Mouse (Mus musculus) hindlimb bud, embryonic 11.5 days (tissue): Measurements from ENCODE around the gene Mark2.

ENCODE experiments used
- DNase-seq: peaks from one replicate; pipeline ENCODE4 v3.0.0-alpha.2; 2012; ENCODE audit warnings: low read depth, low spot score; ENCODE audit errors: extremely low spot score

The Mark2 gene

DNA sequence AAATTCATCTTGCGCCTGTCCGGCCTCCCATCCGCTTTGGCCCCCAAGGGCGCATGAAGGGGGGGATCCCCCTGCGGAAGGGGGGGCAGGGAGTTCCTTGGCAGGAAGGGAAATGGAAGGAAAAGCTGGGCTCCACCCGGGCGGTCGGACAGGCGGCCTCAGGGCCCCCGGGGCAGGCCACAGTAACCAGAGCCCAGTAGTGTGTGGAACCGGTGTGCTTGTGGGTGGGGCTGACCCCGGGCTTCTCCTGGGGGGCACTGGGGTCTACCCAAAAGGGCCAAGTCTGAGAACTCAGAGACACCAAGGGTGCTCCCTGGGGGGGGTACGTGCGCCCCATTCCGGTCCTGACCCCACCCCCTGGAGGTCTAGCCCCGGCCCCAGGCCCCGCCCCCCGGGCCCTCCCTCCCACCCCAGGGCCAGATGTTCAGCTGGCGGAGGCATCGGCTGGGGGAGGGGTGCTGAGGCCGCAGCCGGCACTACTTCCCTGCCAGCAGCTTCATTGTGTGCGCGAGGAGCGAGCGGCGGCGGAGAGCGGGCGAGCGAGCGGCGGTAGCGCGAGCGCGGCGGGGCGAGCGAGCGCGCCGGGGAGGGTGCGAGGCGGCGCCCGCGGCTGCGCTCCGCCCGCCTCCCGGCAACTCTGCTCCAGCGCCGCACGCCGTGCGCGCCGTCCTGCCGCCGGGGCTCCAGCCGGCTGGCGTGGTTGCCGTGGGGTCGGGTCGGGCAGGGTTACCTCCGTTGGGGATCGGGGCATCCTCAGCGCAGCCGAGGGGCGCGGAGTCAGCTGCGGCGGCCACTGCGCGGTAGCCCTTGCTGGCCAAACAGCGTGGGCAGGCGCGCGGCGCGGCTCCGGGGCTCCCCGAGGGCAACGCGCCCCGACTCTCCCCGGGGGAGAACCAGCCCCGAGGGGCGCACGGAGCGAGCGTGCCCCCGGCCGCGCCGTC is 73.6 kb downstream of the Mark2 start:
- DNase-seq, result no peak

GRCm38 (mm10) chr19:7267091-7267741 is 74.4 kb downstream of the Mark2 start, which contains the start of gene Rcor2:
Gene Rcor2 (plus strand): TSS chr19:7267325.
- DNase-seq, result no peak

- no peak for DNase-seq
Measured at GRCm38 (mm10) chr19:7266421-7266831, 75.2 kb downstream of the Mark2 start.

GRCm38 (mm10) chr19:7265478-7266191 is 76.0 kb downstream of the Mark2 start:
- no peak for DNase-seq

DNA sequence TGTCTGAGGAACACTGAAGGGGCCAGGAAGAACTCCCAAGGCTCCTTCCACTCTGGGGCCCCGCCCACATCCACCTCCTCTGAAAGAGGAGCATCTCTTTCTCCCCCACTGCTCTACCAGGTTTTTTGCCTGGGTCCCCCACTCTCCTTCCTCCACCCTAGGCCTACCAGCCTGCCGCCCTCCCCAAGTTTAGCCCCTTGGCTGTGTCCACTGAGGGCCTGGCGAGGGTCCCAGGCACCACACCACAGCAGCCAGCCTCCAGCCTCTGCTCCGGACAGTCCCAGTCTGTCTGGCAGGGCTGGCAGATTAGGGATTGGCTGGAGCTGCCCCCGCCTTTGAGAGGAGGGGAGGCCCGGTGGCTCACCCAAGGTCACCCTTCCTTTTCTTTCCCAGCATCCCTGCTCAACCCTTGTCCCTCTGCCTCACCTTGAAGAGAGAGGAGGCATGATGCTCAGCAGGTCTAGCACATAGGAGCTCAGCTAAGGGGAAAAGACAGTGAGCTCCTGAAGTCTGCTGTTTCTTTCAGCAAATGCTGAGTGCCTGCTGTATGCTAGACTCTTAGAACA is 76.8 kb downstream of the Mark2 start:
- no peak for DNase-seq

GRCm38 (mm10) chr19:7264088-7264765 is 77.4 kb downstream of the Mark2 start:
- no peak for DNase-seq

- no peak for DNase-seq
Measured at GRCm38 (mm10) chr19:7262592-7262991, 79.1 kb downstream of the Mark2 start.

- no peak for DNase-seq
Measured at GRCm38 (mm10) chr19:7261964-7262363, 79.7 kb downstream of the Mark2 start.

DNA sequence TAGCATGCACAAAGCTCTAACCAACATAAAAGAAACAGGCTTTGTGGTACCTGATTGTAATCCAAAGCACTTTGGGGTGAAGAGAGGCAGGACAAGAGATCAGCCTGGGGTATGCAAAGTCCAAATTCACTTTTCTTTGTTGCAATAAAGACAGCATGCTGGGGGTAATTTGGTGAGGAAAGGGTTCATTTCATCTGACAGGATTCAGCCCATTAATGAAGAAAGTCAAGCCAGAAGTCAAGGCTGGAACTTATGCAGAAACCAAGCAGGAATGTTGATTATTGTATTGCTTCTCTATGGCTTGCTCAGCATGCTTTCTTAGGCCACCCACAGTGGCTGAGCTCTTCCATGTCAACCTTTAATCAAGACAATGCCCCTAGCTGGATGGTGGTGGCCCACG is 80.2 kb downstream of the Mark2 start:
- no peak for DNase-seq

DNA sequence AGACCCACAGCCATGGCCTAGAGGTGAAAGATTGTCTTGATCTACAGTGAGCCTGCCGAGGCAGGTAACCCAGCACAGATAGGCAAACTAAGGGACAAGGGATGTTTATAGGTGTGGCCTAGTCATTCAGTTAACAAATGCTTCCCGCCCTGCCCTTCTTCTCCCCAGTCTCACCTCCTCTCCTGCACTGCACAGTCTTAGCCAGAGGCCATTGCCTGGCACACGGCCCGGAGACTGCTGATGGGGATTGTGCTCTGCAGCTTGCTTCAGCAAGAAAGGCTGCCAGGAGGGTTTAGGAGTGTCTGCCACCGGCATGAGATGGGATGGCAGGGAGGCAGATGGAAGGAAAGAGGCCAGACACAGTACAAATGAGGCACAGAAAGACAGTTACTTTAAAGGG is 83.8 kb downstream of the Mark2 start:
- no peak for DNase-seq

DNA sequence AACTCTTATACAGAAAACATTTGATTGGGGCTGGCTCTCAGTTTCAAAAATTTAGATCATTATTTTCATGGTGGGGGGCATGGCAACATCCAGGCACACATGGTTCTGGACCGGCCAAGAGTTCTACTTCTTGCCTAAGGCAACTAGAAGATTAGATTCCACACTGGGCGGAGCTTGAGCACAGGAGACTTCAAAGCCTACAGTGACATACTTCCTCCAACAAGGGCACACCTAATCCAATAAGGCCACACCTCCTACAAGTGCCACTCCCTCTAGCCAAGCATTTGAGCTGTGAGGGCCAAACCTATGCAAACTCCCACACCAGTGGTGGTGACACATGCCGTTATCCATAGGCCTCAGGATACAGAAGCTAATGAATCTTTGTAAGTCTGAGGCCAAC is 95.6 kb downstream of the Mark2 start:
- no peak for DNase-seq

GRCm38 (mm10) chr19:7240782-7241690 is 100.6 kb downstream of the Mark2 start, which contains the start of gene Naa40:
Gene Naa40 (minus strand): TSS chr19:7241183.
- peak; percentile 71 for DNase-seq

DNA sequence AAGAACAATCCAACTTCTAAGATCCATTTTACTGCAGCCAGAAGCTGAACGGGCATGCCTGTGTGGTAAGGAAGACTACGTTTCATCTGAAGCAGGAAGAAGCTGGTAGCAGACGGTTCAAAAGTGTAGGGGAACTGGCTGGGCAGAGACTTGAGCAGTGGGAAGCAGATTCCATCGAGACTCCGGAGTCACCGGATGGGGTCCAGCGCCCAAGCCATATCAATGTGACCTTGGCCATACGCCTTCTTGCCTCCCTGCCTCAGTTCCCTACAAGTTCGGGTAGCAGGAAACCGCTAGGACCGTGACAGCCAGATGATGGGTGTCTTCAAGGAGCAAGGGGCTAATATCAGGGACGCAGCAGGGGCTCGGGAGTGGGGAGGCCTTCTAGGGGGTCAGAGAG is 101.4 kb downstream of the Mark2 start:
- DNase-seq, result no peak

GRCm38 (mm10) chr19:7239574-7239973 is 102.1 kb downstream of the Mark2 start:
- DNase-seq, result no peak

DNA sequence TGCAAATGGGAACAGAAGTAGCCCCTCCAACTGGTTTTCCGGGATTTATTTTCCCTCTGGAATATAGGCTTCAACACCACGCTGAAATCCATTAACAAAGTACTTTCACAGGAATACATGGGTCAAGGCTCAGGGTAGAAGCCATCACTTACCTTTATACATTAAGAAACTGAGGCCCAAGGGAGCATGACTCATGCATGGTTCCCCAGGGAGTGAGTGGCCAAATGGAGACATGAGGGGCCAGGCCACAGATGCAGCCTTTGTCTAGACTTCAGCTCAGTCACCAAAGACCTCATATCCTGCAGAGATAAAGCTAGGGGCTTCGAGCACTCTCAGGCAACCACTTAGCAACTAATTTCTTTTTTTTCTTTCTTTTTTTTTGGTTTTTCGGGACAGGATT is 104.9 kb downstream of the Mark2 start:
- DNase-seq, result no peak

DNA sequence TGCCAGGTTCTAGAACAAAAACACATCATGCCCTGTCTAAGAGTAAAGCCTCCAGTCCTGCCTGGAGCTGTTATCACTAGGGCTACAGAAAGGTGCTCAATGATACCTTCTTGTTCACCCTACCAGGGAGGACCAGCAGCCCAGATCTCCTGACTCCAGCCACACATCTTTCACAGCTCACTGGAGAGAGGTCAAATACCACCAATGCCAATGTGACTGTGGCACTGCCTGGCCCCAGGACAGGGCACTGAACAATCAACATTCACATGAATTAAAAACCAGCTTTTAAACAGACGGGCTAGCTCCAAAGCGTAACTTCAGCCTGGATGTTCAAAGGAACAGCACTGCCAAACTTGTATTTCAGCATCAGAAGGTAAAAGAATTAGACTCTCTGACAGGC is 105.6 kb downstream of the Mark2 start:
- no peak for DNase-seq

DNA sequence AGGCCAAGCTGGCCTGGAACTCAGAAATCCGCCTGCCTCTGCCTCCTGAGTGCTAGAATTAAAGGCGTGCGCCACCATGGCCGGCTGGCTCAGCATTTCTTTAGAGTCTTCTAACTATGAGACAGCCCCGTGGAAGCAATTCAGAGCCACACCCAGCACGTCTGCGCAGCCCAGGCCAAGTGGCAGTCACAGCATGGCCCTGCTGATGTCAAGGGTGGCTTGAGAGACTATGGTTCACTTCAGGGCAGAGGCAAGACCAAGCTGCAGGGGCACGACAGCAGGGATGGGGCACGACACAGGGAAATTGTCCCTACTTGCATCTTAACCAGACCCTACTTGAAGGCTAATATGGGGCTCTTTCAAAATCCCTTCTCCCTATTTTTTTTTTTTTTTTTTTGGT is 106.2 kb downstream of the Mark2 start:
- no peak for DNase-seq

- DNase-seq, result no peak
Measured at GRCm38 (mm10) chr19:7234537-7235221, 107.0 kb downstream of the Mark2 start.

DNA sequence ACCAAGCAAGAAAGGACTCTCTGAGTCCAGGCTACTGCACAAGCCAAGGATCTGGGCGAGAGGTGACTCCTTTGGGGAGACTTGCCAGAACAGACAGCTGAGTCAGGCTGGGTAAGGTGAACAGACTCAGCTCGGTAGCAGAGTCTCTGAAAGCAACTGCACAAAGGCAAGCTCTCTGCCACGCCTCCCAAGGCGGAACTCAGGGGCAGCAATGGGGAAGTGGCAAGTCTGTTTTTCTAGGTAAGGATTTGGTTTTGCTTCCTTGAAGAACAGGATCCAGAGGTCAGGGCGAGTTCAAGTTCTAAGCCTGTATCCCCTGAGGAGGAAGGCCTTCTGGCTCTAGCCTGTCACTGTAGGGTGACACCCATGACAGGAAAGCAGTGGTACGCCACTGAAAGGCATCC is 115.1 kb downstream of the Mark2 start:
- no peak for DNase-seq
